Mouse (Mus musculus) heart, postnatal 0 days (tissue): Measurements from ENCODE around the gene Btbd11.

Source experiments
- CTCF ChIP-seq: IDR thresholded peaks from 2 replicates; pipeline ENCODE4 v1.5.1; 2016; ENCODE audit warnings: antibody characterized with exemption, control low read depth, low read depth
- EP300 ChIP-seq: IDR thresholded peaks from 2 replicates; pipeline ENCODE4 v1.6.1; 2016; ENCODE audit warnings: antibody characterized with exemption, low read depth

GRCm38 (mm10) chr10:85473265-85473664 is 86.7 kb downstream of the Btbd11 start:
- TF ChIP-seq CTCF (no peak), EP300 (no peak)
